Mouse (Mus musculus): ENCODE measurements around the gene Samm50. TPM values are rescaled to one million over a fixed set of nuclear protein-coding genes. Genes with fewer than 3 reads are reported as not detected.

Gene Samm50
- total and polyA plus RNA-seq, 3 experiments, result 55.3 to 132 (median 79.3) TPM

- H3K4me3 ChIP-seq (replicated peaks in 1 of 3; ENCODE audit: low read depth in 2 of 3, low read length in 2 of 3, poor library complexity in 1 of 3), result no peak overlapping the region
- H3K9me3 ChIP-seq (replicated peaks; ENCODE audit: low read length), result no peaks in the 10 kb centered on the region
- in situ Hi-C loops (cut with MboI; ENCODE audit: low pct_ligation_motif_present, low pct_unique_long_range_greater_than_20kb, low sequenced_read_pairs) (no loop called here), dilution Hi-C loops (cut with MboI; ENCODE audit: extremely low pct_ligation_motif_present, extremely low pct_unique_long_range_greater_than_20kb, low sequenced_read_pairs) (no loop called here)
- H3K9ac ChIP-seq (ENCODE audit: insufficient read depth, low read depth), result no peak overlapping the region
- no peaks in the 10 kb centered on the region for H3K27me3 ChIP-seq (replicated peaks)
- TF ChIP-seq CHD2 (IDR thresholded peaks at IDR 0.05; ENCODE audit: low read length), result no peak
- TF ChIP-seq ZC3H11A (IDR thresholded peaks at IDR 0.05; ENCODE audit: low read depth, low read length), result no peak
- TF ChIP-seq JUN (IDR thresholded peaks at IDR 0.05; ENCODE audit: insufficient read depth, low read depth, low read length), result no peak
- no peak for TF ChIP-seq MAZ (IDR thresholded peaks at IDR 0.05; ENCODE audit: low read depth, low read length)
- TF ChIP-seq PAX5 (IDR thresholded peaks at IDR 0.05; ENCODE audit: low read length), result no peak
- TF ChIP-seq MAFK (IDR thresholded peaks at IDR 0.05; ENCODE audit: insufficient replicate concordance, low read length), result no peak
- no peak for TF ChIP-seq NELFE (IDR thresholded peaks at IDR 0.05; ENCODE audit: low read depth, low read length)
- no peak for TF ChIP-seq ETS1 (conservative IDR thresholded peaks at IDR 0.05; ENCODE audit: low read depth, low read length)
- no peak for TF ChIP-seq UBTF (IDR thresholded peaks at IDR 0.05; ENCODE audit: low read depth, low read length)
- TF ChIP-seq RCOR1 (conservative IDR thresholded peaks at IDR 0.05; ENCODE audit: low read depth, low read length), result no peak
- TF ChIP-seq TCF12 (IDR thresholded peaks at IDR 0.05; ENCODE audit: low read depth, low read length), result no peak
- no peak for TF ChIP-seq POLR2A (IDR thresholded peaks at IDR 0.05; ENCODE audit: low read depth, low read length)
- no peak for TF ChIP-seq ELF1 (IDR thresholded peaks at IDR 0.05; ENCODE audit: low read depth, low read length)
- no peak for TF ChIP-seq BHLHE40 (IDR thresholded peaks at IDR 0.05; ENCODE audit: low read depth, low read length)
- no peak for TF ChIP-seq USF2 (conservative IDR thresholded peaks at IDR 0.05; ENCODE audit: low read depth, low read length)
- TF ChIP-seq MXI1 (IDR thresholded peaks at IDR 0.05; ENCODE audit: low read depth, low read length), result no peak
- TF ChIP-seq JUND (conservative IDR thresholded peaks at IDR 0.05; ENCODE audit: low read depth, low read length), result no peak
- no peak for TF ChIP-seq GABPA (IDR thresholded peaks at IDR 0.05; ENCODE audit: insufficient replicate concordance, low read depth, low read length)
- H3K4me1 ChIP-seq (ENCODE audit: control insufficient read depth in 1 of 2, insufficient read depth in 2 of 2), result peaks cover 16 to 42% of the 10 kb centered on the region in 2 experiments
- no peak overlapping the region for H3K27ac ChIP-seq (ENCODE audit: insufficient read depth, low read depth)
- H3K36me3 ChIP-seq (replicated peaks in 1 of 2; ENCODE audit: control insufficient read depth in 1 of 2, insufficient read depth in 1 of 2, low read length in 1 of 2), result no peaks in the 10 kb centered on the region
- DNase-seq (ENCODE audit: extremely low read depth), result no peak
- H3K79me2 ChIP-seq (replicated peaks; ENCODE audit: control insufficient read depth, extremely low read depth, insufficient read depth, poor library complexity, severe bottlenecking), result no peaks in the 10 kb centered on the region
- no peak overlapping the region for H3K4me2 ChIP-seq (ENCODE audit: insufficient read depth, low read depth, poor library complexity, severe bottlenecking)
Observed at GRCm38 (mm10) chr15:84234794-84235581, 42.9 kb downstream of the Samm50 start.

DNA sequence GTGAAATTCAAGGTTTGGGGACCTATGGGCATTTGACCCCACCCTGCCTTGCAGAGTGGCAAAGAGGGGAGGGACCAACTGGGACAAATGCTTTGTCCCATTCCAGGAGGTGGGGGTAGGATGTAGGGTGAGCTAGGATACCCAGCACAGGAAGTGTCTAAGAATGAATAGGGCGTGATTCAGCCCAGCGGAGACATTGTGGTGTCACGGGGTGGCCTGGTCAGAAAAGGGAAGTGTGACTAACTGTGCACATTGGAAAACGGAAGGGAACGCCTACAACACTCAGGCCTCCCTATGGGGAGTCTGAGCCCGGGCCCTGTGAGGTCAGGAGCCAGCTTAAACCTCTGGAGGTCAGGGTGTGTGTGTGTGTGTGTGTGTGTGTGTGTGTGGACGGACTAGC, 43.6 kb downstream of the Samm50 start:
- H3K9me3 ChIP-seq (replicated peaks; ENCODE audit: low read length), result no peaks in the 10 kb centered on the region
- TF ChIP-seq TCF12 (IDR thresholded peaks at IDR 0.05; ENCODE audit: low read depth, low read length), result 0 out of 2 replicates have a peak, but pooled peaks have one; percentile 38
- TF ChIP-seq IRF4 (IDR thresholded peaks at IDR 0.05; ENCODE audit: low read depth, low read length), result peak; percentile 86
- peak; percentile 31; the same call in 1 of the 2 replicates for TF ChIP-seq MEF2A (IDR thresholded peaks at IDR 0.05; ENCODE audit: borderline replicate concordance, low read depth, low read length)
- no peak for TF ChIP-seq UBTF (IDR thresholded peaks at IDR 0.05; ENCODE audit: low read depth, low read length)
- TF ChIP-seq MXI1 (IDR thresholded peaks at IDR 0.05; ENCODE audit: low read depth, low read length), result no peak
- TF ChIP-seq ELF1 (IDR thresholded peaks at IDR 0.05; ENCODE audit: low read depth, low read length), result peak; percentile 49; the same call in 1 of the 2 replicates
- no peak for TF ChIP-seq POLR2A (IDR thresholded peaks at IDR 0.05; ENCODE audit: low read depth, low read length)
- TF ChIP-seq MAFK (IDR thresholded peaks at IDR 0.05; ENCODE audit: insufficient replicate concordance, low read length), result no peak
- TF ChIP-seq BHLHE40 (IDR thresholded peaks at IDR 0.05; ENCODE audit: low read depth, low read length), result peak; percentile 89
- peak; percentile 78 for TF ChIP-seq EP300 (IDR thresholded peaks at IDR 0.05; ENCODE audit: low read length)
- 0 out of 2 replicates have a peak, but pooled peaks have one; percentile 11 for TF ChIP-seq TBP (conservative IDR thresholded peaks at IDR 0.05; ENCODE audit: low read depth, low read length)
- TF ChIP-seq ETS1 (conservative IDR thresholded peaks at IDR 0.05; ENCODE audit: low read depth, low read length), result peak; percentile 66
- 0 out of 2 replicates have a peak, but pooled peaks have one; percentile 36 for TF ChIP-seq MAX (IDR thresholded peaks at IDR 0.05; ENCODE audit: low read length)
- no peaks in the 10 kb centered on the region for H3K27me3 ChIP-seq (replicated peaks)
- H3K36me3 ChIP-seq (replicated peaks in 1 of 2; ENCODE audit: control insufficient read depth in 1 of 2, insufficient read depth in 1 of 2, low read length in 1 of 2), result no peaks in the 10 kb centered on the region
- peak; percentile 67 for DNase-seq (ENCODE audit: extremely low read depth)
- in situ Hi-C loops (cut with MboI; ENCODE audit: low pct_ligation_motif_present, low pct_unique_long_range_greater_than_20kb, low sequenced_read_pairs), result no loop called here
- H3K4me3 ChIP-seq (replicated peaks in 1 of 3; ENCODE audit: low read depth in 2 of 3, low read length in 2 of 3, poor library complexity in 1 of 3), result no peak overlapping the region
- no peak overlapping the region for H3K27ac ChIP-seq (ENCODE audit: insufficient read depth, low read depth)
- no peak overlapping the region for H3K9ac ChIP-seq (ENCODE audit: insufficient read depth, low read depth)
- H3K4me2 ChIP-seq (ENCODE audit: insufficient read depth, low read depth, poor library complexity, severe bottlenecking), result no peak overlapping the region
- H3K4me1 ChIP-seq (ENCODE audit: control insufficient read depth in 1 of 2, insufficient read depth in 2 of 2), result peaks cover 16 to 43% of the 10 kb centered on the region in 2 experiments
- H3K79me2 ChIP-seq (replicated peaks; ENCODE audit: control insufficient read depth, extremely low read depth, insufficient read depth, poor library complexity, severe bottlenecking), result no peaks in the 10 kb centered on the region
- dilution Hi-C loops (cut with MboI; ENCODE audit: extremely low pct_ligation_motif_present, extremely low pct_unique_long_range_greater_than_20kb, low sequenced_read_pairs), result no loop called here

All from CH12.LX (cell line).